Mouse (Mus musculus) cerebellum, adult 18-20 months (tissue): Measurements from ENCODE around the gene Ogdhl.

Source experiments
- DNase-seq, 2 experiments: peaks; one replicate each; pipeline ENCODE4 v3.0.0; 2021

The Ogdhl gene

DNA sequence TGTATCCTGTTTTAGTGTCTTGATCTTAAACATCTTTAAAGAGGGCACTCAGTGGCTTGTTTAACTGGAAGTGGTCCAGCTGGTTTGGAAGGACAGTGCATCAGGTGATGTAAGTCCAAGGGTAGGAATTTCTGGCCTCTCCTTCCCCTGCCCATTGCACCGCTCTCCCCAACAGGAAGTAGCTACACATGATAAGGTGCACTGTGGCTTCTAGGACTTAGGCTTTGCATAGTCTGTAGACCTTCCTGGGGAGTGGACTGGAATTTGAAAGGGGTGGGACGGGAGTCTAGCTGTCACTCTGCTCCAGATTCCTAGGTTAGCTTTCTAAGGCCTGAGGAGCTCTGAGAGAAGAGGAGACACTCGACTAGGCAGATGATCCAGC lies 58.3 kb downstream of the Ogdhl start:
- DNase-seq, result no peak

DNA sequence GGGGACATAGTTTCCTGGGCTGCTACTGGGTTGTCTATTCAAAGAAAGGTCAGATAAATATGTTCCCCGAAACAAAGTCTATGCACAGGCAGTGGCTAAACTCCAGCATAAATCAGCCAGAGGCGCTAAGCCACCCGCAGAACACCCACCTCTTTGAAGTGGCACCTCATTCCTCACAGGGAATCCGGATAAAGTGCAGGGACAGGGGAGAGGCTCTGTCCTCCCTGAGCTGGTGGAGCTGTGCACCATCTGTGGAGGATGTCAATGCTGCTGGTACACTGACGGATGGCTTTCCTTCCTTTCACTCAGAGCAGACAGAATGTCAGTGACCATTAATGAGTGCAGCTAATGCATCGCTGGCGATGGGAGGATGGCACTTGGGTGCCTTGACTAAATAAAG lies 59.2 kb downstream of the Ogdhl start:
- peak; percentile 44 to 50 for DNase-seq

DNA sequence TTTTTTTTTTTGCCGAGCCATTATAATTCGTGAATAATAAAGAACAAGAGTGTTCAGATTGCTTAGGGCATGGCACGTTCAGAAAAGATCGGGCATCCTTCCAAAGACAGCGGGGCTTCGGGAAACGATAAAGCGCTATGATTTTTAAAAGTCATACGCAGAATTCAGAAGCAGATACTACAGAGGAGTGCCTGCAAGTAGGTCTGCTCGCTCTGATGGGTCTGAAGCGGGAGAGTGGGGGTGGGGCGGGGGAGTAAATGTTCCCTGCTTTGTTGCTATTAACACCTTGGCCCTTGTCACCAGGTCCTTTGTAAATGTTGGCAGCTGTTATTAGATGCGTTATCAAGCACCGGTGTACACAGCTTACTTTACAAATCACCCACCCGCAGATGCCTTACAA lies 59.8 kb downstream of the Ogdhl start:
- peak; percentile 7 to 20 for DNase-seq

DNA sequence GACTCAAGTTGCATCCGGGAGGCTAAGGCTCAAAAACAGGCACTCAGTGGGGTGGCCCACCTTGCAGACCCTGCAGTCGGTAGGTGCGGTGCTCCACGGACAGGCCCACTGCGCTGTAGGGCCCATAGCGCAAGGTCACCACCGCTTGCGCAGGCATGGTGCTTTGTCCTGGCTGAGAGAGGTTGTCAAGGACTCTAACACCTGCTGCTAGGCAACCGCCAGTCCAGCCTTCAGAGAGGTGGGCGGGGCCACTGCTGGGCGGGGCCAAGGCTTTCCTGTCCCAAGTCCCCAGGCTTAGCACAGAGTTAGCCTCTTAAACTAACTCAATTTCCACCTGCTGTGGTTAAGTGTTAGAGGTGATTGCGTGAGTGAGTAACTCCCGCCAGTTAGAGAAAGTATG lies 66.4 kb downstream of the Ogdhl start, which contains the start of gene 1700024G13Rik:
1700024G13Rik (minus strand) TSS at position 196 of the 400 bp plus-strand sequence.
- DNase-seq, result no peak
